Comparison of ENCODE assay signal across 13 mouse cellular contexts in the genomic region with DNA sequence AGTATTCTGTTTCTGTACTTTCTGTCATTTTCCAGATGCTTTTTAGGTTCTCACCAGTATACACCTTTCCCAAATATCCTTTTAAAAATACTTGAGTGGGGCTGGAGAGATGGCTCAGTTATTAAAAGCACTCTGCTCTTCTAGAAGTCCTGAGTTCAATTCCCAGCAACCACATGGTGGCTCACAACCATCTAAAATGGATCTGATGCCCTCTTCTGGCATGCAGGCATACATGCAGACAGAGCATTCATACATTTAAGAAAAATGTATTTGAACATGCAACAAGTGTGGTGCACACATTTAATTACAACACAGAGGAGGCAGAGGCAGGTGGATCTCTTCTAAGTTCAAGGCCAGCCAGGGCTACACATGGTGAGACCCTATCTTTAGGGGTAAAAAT. TPM values are rescaled to one million over a fixed set of nuclear protein-coding genes. Genes with fewer than 3 reads are reported as not detected.
DNase-seq lines count a peak whose midpoint lies in the region; ATAC-seq and TF ChIP-seq lines count a peak whose summit lies in the region.
"Had no signal": no experiment of that assay in that cellular context is flagged by ENCODE, and none has a peak within 500 bp of the region (broad histone marks: within the 10 kb centered on the region; RNA-seq: fewer than 3 reads in every experiment).

No protein-coding gene starts in this region.

- H3K36me3 ChIP-seq in heart, postnatal 0 days (replicated peaks; ENCODE audit: control insufficient read depth, insufficient read depth, low read length) = peaks cover 31% of the 10 kb centered on the region
- peaks cover 51% of the 10 kb centered on the region for H3K36me3 ChIP-seq in lung, embryonic 14.5 days (ENCODE audit: insufficient read depth)
- peaks cover 37 to 56% of the 10 kb centered on the region in 2 experiments for H3K36me3 ChIP-seq in CH12.LX (replicated peaks in 1 of 2; ENCODE audit: control insufficient read depth in 1 of 2, insufficient read depth in 1 of 2, low read length in 1 of 2)
- peaks cover 6% of the 10 kb centered on the region for H3K36me3 ChIP-seq in splenic B cell, adult 2 months (ENCODE audit: control insufficient read depth, insufficient read depth, low read length, poor library complexity, severe bottlenecking)

- H3K9ac ChIP-seq in heart, postnatal 0 days (replicated peaks; ENCODE audit: low read depth, low read length) = no peak overlapping the region
- no peak overlapping the region for H3K9ac ChIP-seq in lung, embryonic 14.5 days
- H3K9ac ChIP-seq in CH12.LX (ENCODE audit: insufficient read depth, low read depth) = no peak overlapping the region
- H3K9ac ChIP-seq: hindbrain, embryonic 15.5 days had no signal

- in situ Hi-C loops in CH12.LX (cut with MboI; ENCODE audit: low pct_ligation_motif_present, low pct_unique_long_range_greater_than_20kb, low sequenced_read_pairs) = no loop called here

- TF ChIP-seq POLR2A in CH12.LX (IDR thresholded peaks at IDR 0.05; ENCODE audit: low read depth, low read length) = no peak

- H3K9me3 ChIP-seq in heart, postnatal 0 days (replicated peaks; ENCODE audit: control insufficient read depth, low read length) = no peaks in the 10 kb centered on the region
- no peaks in the 10 kb centered on the region for H3K9me3 ChIP-seq in lung, embryonic 14.5 days (ENCODE audit: low read depth, low read length)
- H3K9me3 ChIP-seq in CH12.LX (replicated peaks; ENCODE audit: low read length) = peaks cover 5% of the 10 kb centered on the region
- H3K9me3 ChIP-seq: forebrain, embryonic 10.5 days; hindbrain, embryonic 15.5 days had no signal

- no peak overlapping the region for H3K4me3 ChIP-seq in heart, postnatal 0 days (ENCODE audit: low read depth, low read length)
- H3K4me3 ChIP-seq in lung, embryonic 14.5 days (ENCODE audit: low read depth, low read length) = no peak overlapping the region
- no peak overlapping the region for H3K4me3 ChIP-seq in CH12.LX (replicated peaks in 1 of 3; ENCODE audit: low read depth in 2 of 3, low read length in 2 of 3, poor library complexity in 1 of 3)
- H3K4me3 ChIP-seq: forebrain, embryonic 10.5 days; hindbrain, embryonic 15.5 days had no signal

- no peaks in the 10 kb centered on the region for H3K27me3 ChIP-seq in heart, postnatal 0 days (ENCODE audit: control insufficient read depth, insufficient read depth, low read length)
- no peaks in the 10 kb centered on the region for H3K27me3 ChIP-seq in lung, embryonic 14.5 days (ENCODE audit: insufficient read depth, low read length)
- no peaks in the 10 kb centered on the region for H3K27me3 ChIP-seq in CH12.LX (replicated peaks)
- H3K27me3 ChIP-seq in splenic B cell, adult 2 months (ENCODE audit: control insufficient read depth, insufficient read depth, low read length, poor library complexity, severe bottlenecking) = no peaks in the 10 kb centered on the region
- H3K27me3 ChIP-seq: hindbrain, embryonic 15.5 days had no signal

- no peak overlapping the region for H3K4me2 ChIP-seq in heart, postnatal 0 days (ENCODE audit: low read depth, low read length)
- H3K4me2 ChIP-seq in lung, embryonic 14.5 days = no peak overlapping the region
- no peak overlapping the region for H3K4me2 ChIP-seq in CH12.LX (ENCODE audit: insufficient read depth, low read depth, poor library complexity, severe bottlenecking)

- TF ChIP-seq RAD21 in CH12.LX (IDR thresholded peaks at IDR 0.05; ENCODE audit: low read depth, low read length) = peak; percentile 52

- H3K79me2 ChIP-seq in CH12.LX (replicated peaks; ENCODE audit: control insufficient read depth, extremely low read depth, insufficient read depth, poor library complexity, severe bottlenecking) = peaks cover 21% of the 10 kb centered on the region

- peak; percentile 22; the same call in 1 of the 2 replicates for TF ChIP-seq CTCF in heart, postnatal 0 days (IDR thresholded peaks at IDR 0.05; ENCODE audit: low read depth)
- peak; percentile 41 for TF ChIP-seq CTCF in lung, embryonic 14.5 days (IDR thresholded peaks at IDR 0.05; ENCODE audit: low read depth)
- TF ChIP-seq CTCF in CH12.LX (conservative IDR thresholded peaks at IDR 0.05 in 1 of 2, IDR thresholded peaks at IDR 0.05 in 1 of 2; ENCODE audit: low read depth in 2 of 2, low read length in 2 of 2) = peak; percentile 15 to 69; a peak in 3 of 4 replicates

- no peak overlapping the region for H3K27ac ChIP-seq in heart, postnatal 0 days (ENCODE audit: low read depth)
- no peak overlapping the region for H3K27ac ChIP-seq in lung, embryonic 14.5 days (ENCODE audit: low read depth)
- H3K27ac ChIP-seq in CH12.LX (ENCODE audit: insufficient read depth, low read depth) = no peak overlapping the region
- H3K27ac ChIP-seq: forebrain, embryonic 10.5 days; hindbrain, embryonic 15.5 days had no signal

- DNase-seq in heart, postnatal 0 days (ENCODE audit: low spot score) = no peak
- no peak for DNase-seq in heart, adult 9 months (ENCODE audit: low spot score in 2 of 2)
- no peak for DNase-seq in lung, embryonic 14.5 days
- no peak for DNase-seq in lung, postnatal 14 days
- DNase-seq in CH12.LX (ENCODE audit: extremely low read depth) = no peak
- peak; percentile 43 for DNase-seq in splenic B cell, adult 2 months (ENCODE audit: low read depth, low spot score)
- DNase-seq: cerebellum, postnatal 25 days; heart, postnatal 14 days; lung, postnatal 10 days; thymus, postnatal 25 days had no signal

- ATAC-seq in heart, postnatal 0 days (ENCODE audit: insufficient read depth, low read depth) = no peak
- ATAC-seq in lung, embryonic 14.5 days (ENCODE audit: insufficient read depth) = no peak
- ATAC-seq in monocyte, adult 5-6 weeks (replicated peaks; ENCODE audit: insufficient number of reproducible peaks, low FRiP score, low TSS enrichment, poor library complexity, severe bottlenecking) = no peak

- H3K4me1 ChIP-seq in heart, postnatal 0 days (ENCODE audit: control insufficient read depth, insufficient read depth) = peaks cover 14% of the 10 kb centered on the region
- H3K4me1 ChIP-seq in lung, embryonic 14.5 days (ENCODE audit: insufficient read depth) = no peaks in the 10 kb centered on the region
- peaks cover 22 to 65% of the 10 kb centered on the region in 2 experiments for H3K4me1 ChIP-seq in CH12.LX (ENCODE audit: control insufficient read depth in 1 of 2, insufficient read depth in 2 of 2)

- dilution Hi-C loops in CH12.LX (cut with MboI; ENCODE audit: extremely low pct_ligation_motif_present, extremely low pct_unique_long_range_greater_than_20kb, low sequenced_read_pairs) = no loop called here

- TF ChIP-seq EP300 in heart, postnatal 0 days (IDR thresholded peaks at IDR 0.05; ENCODE audit: low read depth) = no peak
- no peak for TF ChIP-seq EP300 in CH12.LX (IDR thresholded peaks at IDR 0.05; ENCODE audit: low read length)

TF ChIP-seq in CH12.LX, 34 proteins besides CTCF, POLR2A, EP300 and RAD21:
- TF ChIP-seq MYC (IDR thresholded peaks at IDR 0.05; ENCODE audit: low read depth, low read length) (peak; percentile 88), SMC3 (IDR thresholded peaks at IDR 0.05; ENCODE audit: low read depth, low read length) (peak; percentile 48), MXI1 (IDR thresholded peaks at IDR 0.05; ENCODE audit: low read depth, low read length) (no peak)

RNA-seq across cellular contexts. Expression of a gene that starts 2.4 kb away (rescaled TPM):
- 4.0 and 10.9 TPM in 2 replicates for total RNA-seq in heart, postnatal 0 days (2014; rRNA removed; ENCODE audit: low replicate concordance)
- polyA plus RNA-seq in heart, postnatal 0 days (2015; fragmentation: Nextera tagmentation; extraction: Ambion mirVana) = 5.0 and 5.4 TPM in 2 replicates
- 13.3 TPM in 2 replicates for polyA plus RNA-seq in lung, embryonic 14.5 days (2014; fragmentation: Nextera tagmentation; extraction: Ambion mirVana)
- total RNA-seq in CH12.LX (2012; rRNA removed) (8.1 and 9.0 TPM in 2 replicates), CH12.LX (2014; rRNA removed) (11.0 and 14.3 TPM in 2 replicates)
- 1.1 and 2.0 TPM in 2 replicates for polyA plus RNA-seq in CH12.LX (2012; ENCODE audit: insufficient read length, low read depth)
- total RNA-seq in monocyte, adult 5-6 weeks (2017) = 23.5 to 34.2 TPM (median 32.3 TPM) in 3 replicates

RNA-seq across cellular contexts. Expression of a gene that starts 34.4 kb away (rescaled TPM):
- 4.3 and 6.6 TPM in 2 replicates for total RNA-seq in heart, postnatal 0 days (2014; rRNA removed; ENCODE audit: low replicate concordance)
- polyA plus RNA-seq in heart, postnatal 0 days (2015; fragmentation: Nextera tagmentation; extraction: Ambion mirVana) = 0.41 and 0.45 TPM in 2 replicates
- polyA plus RNA-seq in lung, embryonic 14.5 days (2014; fragmentation: Nextera tagmentation; extraction: Ambion mirVana) = 1.8 and 2.0 TPM in 2 replicates
- total RNA-seq in CH12.LX (2012; rRNA removed) = 1.3 and 1.7 TPM in 2 replicates
- 0.34 TPM in 1 of 2 replicates, not detected in the other for total RNA-seq in CH12.LX (2014; rRNA removed)
- polyA plus RNA-seq in CH12.LX (2012; ENCODE audit: insufficient read length, low read depth) = 2.4 and 3.1 TPM in 2 replicates
- total RNA-seq in monocyte, adult 5-6 weeks (2017) = 0.76 to 3.9 TPM (median 0.96 TPM) in 3 replicates

RNA-seq across cellular contexts. Expression of a gene that starts 36.0 kb away (rescaled TPM):
- total RNA-seq in heart, postnatal 0 days (2014; rRNA removed; ENCODE audit: low replicate concordance) = 80.2 and 107 TPM in 2 replicates
- polyA plus RNA-seq in heart, postnatal 0 days (2015; fragmentation: Nextera tagmentation; extraction: Ambion mirVana) = 180 and 193 TPM in 2 replicates
- polyA plus RNA-seq in lung, embryonic 14.5 days (2014; fragmentation: Nextera tagmentation; extraction: Ambion mirVana) = 163 TPM in 2 replicates
- total RNA-seq in CH12.LX (2012; rRNA removed) (34.6 and 42.4 TPM in 2 replicates), CH12.LX (2014; rRNA removed) (26.8 and 30.5 TPM in 2 replicates)
- polyA plus RNA-seq in CH12.LX (2012; ENCODE audit: insufficient read length, low read depth) = 83.0 and 121 TPM in 2 replicates
- total RNA-seq in monocyte, adult 5-6 weeks (2017) = 22.8 to 35.9 TPM (median 25.9 TPM) in 3 replicates

RNA-seq across cellular contexts. Expression of a gene that starts 42.6 kb away (rescaled TPM):
- total RNA-seq in heart, postnatal 0 days (2014; rRNA removed; ENCODE audit: low replicate concordance) = 13.7 and 16.3 TPM in 2 replicates
- 6.3 and 7.2 TPM in 2 replicates for polyA plus RNA-seq in heart, postnatal 0 days (2015; fragmentation: Nextera tagmentation; extraction: Ambion mirVana)
- polyA plus RNA-seq in lung, embryonic 14.5 days (2014; fragmentation: Nextera tagmentation; extraction: Ambion mirVana) = 5.1 and 7.5 TPM in 2 replicates
- total RNA-seq in CH12.LX (2012; rRNA removed) = 3.3 and 4.1 TPM in 2 replicates
- 1.5 and 1.7 TPM in 2 replicates for total RNA-seq in CH12.LX (2014; rRNA removed)
- polyA plus RNA-seq in CH12.LX (2012; ENCODE audit: insufficient read length, low read depth) = 3.5 and 4.2 TPM in 2 replicates
- total RNA-seq in monocyte, adult 5-6 weeks (2017) = 26.2 to 57.6 TPM (median 30.0 TPM) in 3 replicates

RNA-seq across cellular contexts. Expression of a gene that starts 53.4 kb away (rescaled TPM):
- total RNA-seq in heart, postnatal 0 days (2014; rRNA removed; ENCODE audit: low replicate concordance) = 77.6 and 82.4 TPM in 2 replicates
- polyA plus RNA-seq in heart, postnatal 0 days (2015; fragmentation: Nextera tagmentation; extraction: Ambion mirVana) = 4.2 and 4.5 TPM in 2 replicates
- 12.0 and 13.8 TPM in 2 replicates for polyA plus RNA-seq in lung, embryonic 14.5 days (2014; fragmentation: Nextera tagmentation; extraction: Ambion mirVana)
- total RNA-seq in CH12.LX (2012; rRNA removed) (57.3 and 69.8 TPM in 2 replicates), CH12.LX (2014; rRNA removed) (61.8 and 62.9 TPM in 2 replicates)
- 123 and 140 TPM in 2 replicates for polyA plus RNA-seq in CH12.LX (2012; ENCODE audit: insufficient read length, low read depth)
- total RNA-seq in monocyte, adult 5-6 weeks (2017) = 39.5 to 56.8 TPM (median 45.8 TPM) in 3 replicates
